In genomic region chr4:108986833-108987472, GRCm38 (mm10) we compare ENCODE assay signal across 19 mouse cellular contexts. TPM values are rescaled to one million over a fixed set of nuclear protein-coding genes. Genes with fewer than 3 reads are reported as not detected.
A peak's percentile ranks its signal among the peaks of the same experiment; 100 is the strongest.
DNase-seq lines count a peak whose midpoint lies in the region; ATAC-seq and TF ChIP-seq lines count a peak whose summit lies in the region.
"Had no signal": no experiment of that assay in that cellular context is flagged by ENCODE, and none has a peak within 500 bp of the region (broad histone marks: within the 10 kb centered on the region; RNA-seq: fewer than 3 reads in every experiment).

No protein-coding gene starts in this region.

- no peaks in the 10 kb centered on the region for H3K27me3 ChIP-seq in kidney, postnatal 0 days (ENCODE audit: insufficient read depth, low read length)
- H3K27me3 ChIP-seq in midbrain, embryonic 13.5 days: no peaks in the 10 kb centered on the region
- H3K27me3 ChIP-seq: heart, embryonic 13.5 days; midbrain, embryonic 15.5 days had no signal

- H3K4me3 ChIP-seq in kidney, postnatal 0 days (replicated peaks; ENCODE audit: low read depth, low read length): no peak overlapping the region
- H3K4me3 ChIP-seq in midbrain, embryonic 13.5 days (replicated peaks): no peak overlapping the region
- H3K4me3 ChIP-seq: embryonic facial prominence, embryonic 10.5 days; heart, embryonic 13.5 days; midbrain, embryonic 15.5 days had no signal

- no peak for ATAC-seq in kidney, postnatal 0 days (replicated peaks; ENCODE audit: low FRiP score, low read depth)
- no peak for ATAC-seq in midbrain, embryonic 13.5 days
- ATAC-seq: forebrain, embryonic 14.5 days; hindbrain, postnatal 0 days; midbrain, embryonic 15.5 days had no signal

- H3K27ac ChIP-seq in kidney, postnatal 0 days: no peak overlapping the region
- H3K27ac ChIP-seq in midbrain, embryonic 13.5 days: no peak overlapping the region
- H3K27ac ChIP-seq: embryonic facial prominence, embryonic 10.5 days; heart, embryonic 13.5 days; hindbrain, postnatal 0 days; midbrain, embryonic 15.5 days had no signal

- 67% methylated on average over 1 of the region's 1 CpGs for WGBS in kidney, postnatal 0 days
- WGBS in midbrain, embryonic 13.5 days: 81% methylated on average over 1 of the region's 1 CpGs

- no peak overlapping the region for H3K9ac ChIP-seq in kidney, postnatal 0 days (ENCODE audit: low read depth, low read length)
- no peak overlapping the region for H3K9ac ChIP-seq in midbrain, embryonic 13.5 days (replicated peaks)
- H3K9ac ChIP-seq: heart, embryonic 13.5 days; midbrain, embryonic 15.5 days had no signal

- H3K36me3 ChIP-seq in kidney, postnatal 0 days (ENCODE audit: insufficient read depth, low read length): no peaks in the 10 kb centered on the region
- no peaks in the 10 kb centered on the region for H3K36me3 ChIP-seq in midbrain, embryonic 13.5 days
- H3K36me3 ChIP-seq: embryonic facial prominence, embryonic 10.5 days; heart, embryonic 13.5 days; midbrain, embryonic 15.5 days had no signal

- DNase-seq in kidney, postnatal 0 days (ENCODE audit: low spot score): no peak
- no peak for DNase-seq in kidney, postnatal 10 days
- peak; percentile 19 for DNase-seq in CD4-positive helper T cell, adult 2 months (ENCODE audit: low read depth, low spot score)
- DNase-seq in T-cell, adult 2 months (ENCODE audit: low spot score): peak; percentile 4
- DNase-seq in naive thymus-derived CD4-positive, alpha-beta T cell, adult 2 months (ENCODE audit: low read depth): peak; percentile 30
- DNase-seq in layer of hippocampus, adult 9-11 months: no peak
- DNase-seq in spleen, postnatal 4 days (ENCODE audit: low spot score in 2 of 2): no peak
- DNase-seq: cerebellum, adult 9-11 months; heart, postnatal 4 days; kidney, adult 8-10 months; kidney, postnatal 4 days; layer of hippocampus, postnatal 36 days; left cerebral cortex, postnatal 4 days had no signal

- H3K4me2 ChIP-seq in kidney, postnatal 0 days (ENCODE audit: low read length): no peak overlapping the region
- H3K4me2 ChIP-seq in midbrain, embryonic 13.5 days (replicated peaks): no peak overlapping the region
- H3K4me2 ChIP-seq: heart, embryonic 13.5 days; midbrain, embryonic 15.5 days had no signal

- H3K4me1 ChIP-seq in kidney, postnatal 0 days (replicated peaks; ENCODE audit: insufficient read depth, low read length): no peaks in the 10 kb centered on the region
- H3K4me1 ChIP-seq in midbrain, embryonic 13.5 days (replicated peaks): no peaks in the 10 kb centered on the region
- H3K4me1 ChIP-seq: embryonic facial prominence, embryonic 10.5 days; heart, embryonic 13.5 days; midbrain, embryonic 15.5 days had no signal

- no peaks in the 10 kb centered on the region for H3K9me3 ChIP-seq in kidney, postnatal 0 days (replicated peaks; ENCODE audit: low read length)
- no peaks in the 10 kb centered on the region for H3K9me3 ChIP-seq in midbrain, embryonic 13.5 days
- H3K9me3 ChIP-seq: embryonic facial prominence, embryonic 10.5 days; heart, embryonic 13.5 days; midbrain, embryonic 15.5 days had no signal

- peak; percentile 20; the same call in 1 of the 2 replicates for TF ChIP-seq CTCF in kidney, postnatal 0 days (IDR thresholded peaks at IDR 0.05; ENCODE audit: low read depth)

RNA-seq across cellular contexts. Expression of gene Nrd1, which starts 13.5 kb away (rescaled TPM):
- 43.5 and 45.1 TPM in 2 replicates for polyA plus RNA-seq in kidney, postnatal 0 days (2015; fragmentation: Nextera tagmentation; extraction: Ambion mirVana)
- polyA plus RNA-seq in midbrain, embryonic 13.5 days (2015; fragmentation: Nextera tagmentation; extraction: Ambion mirVana): 85.2 and 89.7 TPM in 2 replicates

Comparison
In these comparisons a context has a peak if more than half of its experiments do, and no peak if none do; other contexts are left out.
1. DNase-seq: peak in CD4-positive helper T cell, adult 2 months (single experiment), T-cell, adult 2 months (single experiment) and naive thymus-derived CD4-positive, alpha-beta T cell, adult 2 months (single experiment); none in kidney, postnatal 0 days (single experiment), kidney, postnatal 10 days (single experiment), layer of hippocampus, adult 9-11 months (single experiment) and spleen, postnatal 4 days (0 of 2).